Mouse (Mus musculus): Measurements from ENCODE around the gene Ahsg.
"Not testable (repeated sequence)": the region's sequence is repeated elsewhere in the genome, so short reads cannot be mapped to it uniquely, and the experiment has no call there.

Gene Ahsg

DNA sequence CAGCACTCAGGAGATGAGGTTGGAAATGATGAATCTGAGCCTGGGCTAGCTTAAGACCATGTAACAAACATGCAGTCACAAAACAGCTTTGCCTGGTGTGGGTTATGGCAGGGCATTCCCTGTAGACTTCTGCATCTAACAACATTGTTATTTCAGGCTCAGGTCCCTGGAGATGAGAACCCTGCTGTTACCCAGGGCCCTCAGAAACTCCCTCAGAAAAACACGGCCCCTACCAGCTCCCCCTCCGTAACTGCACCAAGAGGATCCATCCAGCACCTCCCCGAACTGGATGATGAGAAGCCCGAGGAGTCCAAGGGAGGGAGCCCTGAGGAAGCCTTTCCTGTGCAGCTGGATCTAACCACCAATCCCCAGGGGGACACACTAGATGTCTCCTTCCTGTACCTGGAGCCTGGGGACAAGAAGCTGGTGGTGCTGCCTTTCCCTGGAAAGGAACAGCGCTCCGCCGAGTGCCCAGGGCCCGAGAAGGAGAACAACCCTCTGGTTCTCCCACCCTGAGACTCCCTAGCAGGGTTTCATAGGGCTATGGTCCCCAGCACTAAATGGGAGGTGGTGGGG is 48.1 kb downstream of the Ahsg start:
- DNase-seq (ENCODE audit: low read depth, low spot score): no peak

DNA sequence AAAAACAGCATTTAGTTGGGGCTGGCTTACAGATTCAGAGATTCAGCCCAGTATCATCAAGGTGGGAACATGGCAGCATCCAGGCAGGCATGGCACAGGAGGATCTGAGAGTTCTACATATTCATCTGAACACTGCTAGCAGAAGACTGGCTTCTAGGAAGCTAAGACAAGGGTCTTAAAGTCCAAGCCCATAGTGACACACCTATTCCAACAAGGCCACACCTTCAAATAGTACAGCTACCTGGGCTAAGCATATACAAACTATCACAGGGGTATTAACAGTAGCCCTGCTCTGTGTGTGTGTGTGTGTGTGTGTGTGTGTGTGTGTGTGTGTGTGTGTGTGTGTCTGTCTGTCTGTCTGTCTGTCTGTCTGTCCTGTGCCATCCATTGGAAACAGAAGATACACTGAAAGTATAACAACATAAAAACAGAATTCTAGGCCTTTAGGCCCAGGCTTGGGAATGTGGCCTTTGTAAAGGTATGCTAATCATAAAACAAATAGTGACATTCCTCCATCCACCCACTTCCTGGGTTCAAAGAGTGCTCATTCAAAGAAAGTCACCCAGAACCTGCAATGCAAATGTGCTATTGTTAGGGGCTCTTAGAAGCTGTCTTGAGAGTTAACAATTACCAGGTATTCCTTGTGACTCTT is 50.9 kb downstream of the Ahsg start:
- DNase-seq (ENCODE audit: low read depth, low spot score): not testable (repeated sequence)

DNA sequence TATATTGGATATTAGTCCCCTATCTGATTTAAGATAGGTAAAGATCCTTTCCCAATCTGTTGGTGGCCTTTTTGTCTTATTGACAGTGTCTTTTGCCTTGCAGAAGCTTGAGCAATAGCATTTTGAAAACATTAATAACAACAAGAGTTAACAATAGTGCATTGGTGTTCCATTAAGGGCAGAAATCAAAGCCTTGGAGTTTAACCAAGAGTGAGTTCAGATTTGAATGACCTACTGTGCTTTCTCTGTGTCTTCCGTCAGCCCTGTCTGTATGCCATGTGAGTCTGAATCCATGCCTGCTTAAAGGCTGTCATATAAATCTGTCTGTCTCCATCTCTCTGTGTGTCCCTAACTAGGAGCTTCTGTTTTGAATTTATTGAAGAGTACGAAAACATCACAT is 56.3 kb downstream of the Ahsg start:
- DNase-seq (ENCODE audit: low read depth, low spot score): no peak

All from brain, embryonic 18.5 days (tissue).